Mouse (Mus musculus) liver, postnatal 0 days (tissue): Measurements from ENCODE around the gene Gpr141.

Source experiments
- CTCF ChIP-seq: sonication (generic); IDR thresholded peaks from 2 replicates; pipeline ENCODE4 v1.5.1; 2016; ENCODE audit warnings: antibody characterized with exemption, low read depth
- EP300 ChIP-seq: IDR thresholded peaks from 2 replicates; pipeline ENCODE4 v1.6.1; 2016; ENCODE audit warnings: antibody characterized with exemption, low read depth, mild to moderate bottlenecking

- TF ChIP-seq CTCF (no peak), EP300 (no peak)
These were observed 30.3 kb downstream of the Gpr141 start for GRCm38 (mm10) chr13:19793761-19794160.
